Mouse (Mus musculus): ENCODE measurements around the gene Tmtc1.
A peak's percentile ranks its signal among the peaks of the same experiment; 100 is the strongest.

Gene Tmtc1

DNA sequence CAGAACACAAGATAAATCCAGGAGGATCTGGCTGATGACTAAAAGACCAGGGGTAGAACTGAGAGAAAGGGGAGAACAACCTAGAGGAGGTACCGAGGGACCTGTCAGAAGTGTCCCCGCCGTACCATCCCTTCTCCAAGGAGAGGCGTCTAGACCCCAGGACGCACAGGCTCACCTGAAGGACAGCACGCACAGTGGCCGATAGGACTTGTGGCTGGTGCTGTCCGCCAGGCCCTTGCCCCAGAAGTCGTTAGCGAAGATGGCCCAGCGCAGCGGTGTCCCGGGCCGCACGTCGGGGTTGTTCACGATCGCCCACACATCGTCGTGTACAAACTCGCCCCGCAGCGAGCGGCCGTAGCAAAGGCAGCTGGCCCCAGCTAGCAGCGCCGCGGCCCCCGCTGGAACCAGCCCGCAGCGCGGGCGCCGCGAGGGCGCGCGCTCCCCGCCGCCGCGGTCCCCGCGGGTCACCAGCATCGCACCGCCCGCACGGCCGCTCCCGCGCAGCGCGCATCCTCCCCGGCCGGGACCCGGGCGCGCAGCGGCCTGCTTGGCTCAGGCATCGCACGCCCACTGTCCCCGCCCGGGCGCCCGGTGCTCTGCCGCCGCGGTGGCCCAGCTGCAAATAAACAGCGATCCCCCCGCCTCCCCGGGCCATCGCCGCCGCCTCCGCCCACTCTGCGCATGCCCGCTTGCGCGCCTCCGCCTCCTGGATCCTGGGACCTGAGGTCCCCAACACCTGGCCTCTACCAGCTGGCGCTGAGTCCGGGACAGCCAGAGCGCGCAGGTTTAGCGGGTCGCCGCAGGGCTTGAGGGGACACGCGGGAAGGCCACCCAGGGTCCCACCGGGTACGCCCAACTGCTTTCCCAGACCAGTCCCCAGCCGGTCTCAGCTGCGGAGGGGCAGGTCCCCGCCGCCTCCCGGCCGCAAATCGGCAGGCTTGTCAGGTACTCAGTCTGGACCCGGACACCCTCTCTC is at the start of gene Tmtc1:
Gene Tmtc1 (minus strand): TSS at position 664 of the 976 bp plus-strand sequence.
- DNase-seq (ENCODE audit: low spot score) = peak; percentile 62

DNA sequence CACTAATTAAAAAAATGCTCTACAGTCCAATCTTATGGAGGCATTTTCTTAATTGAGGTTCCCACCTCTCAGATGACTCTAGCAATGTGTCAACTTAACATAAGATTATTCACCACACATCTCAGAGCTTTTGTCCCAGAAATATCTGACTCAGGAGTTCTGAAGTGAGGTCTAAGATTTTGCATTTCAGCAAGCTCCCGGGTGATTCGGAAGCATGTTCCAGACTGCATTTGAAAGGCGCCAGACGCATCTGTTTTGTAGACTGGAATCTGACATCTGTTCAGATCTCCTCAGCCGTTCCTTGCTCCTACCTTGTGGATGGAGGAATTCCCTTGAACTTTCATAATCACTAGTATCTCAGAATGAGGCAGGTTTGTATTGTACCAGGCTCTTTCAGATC is 47.7 kb upstream of the Tmtc1 start:
- DNase-seq (ENCODE audit: low spot score) = no peak

DNA sequence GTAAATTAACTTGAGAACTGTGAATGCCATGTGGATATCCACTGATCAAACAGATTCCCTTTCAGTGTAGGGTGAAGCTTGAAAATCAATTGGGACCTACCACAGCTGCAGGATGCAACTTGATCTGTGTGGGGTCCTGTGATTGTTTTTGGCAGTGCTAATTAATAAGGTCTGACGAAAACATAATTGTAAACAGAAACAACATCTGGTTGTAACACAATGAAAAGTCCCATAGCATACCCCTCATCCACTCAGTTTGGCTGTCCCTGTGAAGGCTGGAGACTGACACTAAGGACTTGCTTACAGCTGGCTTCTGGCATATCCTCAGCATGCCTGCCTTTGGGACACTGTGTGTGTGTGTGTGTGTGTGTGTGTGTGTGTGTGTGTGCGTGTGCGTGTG is 42.6 kb upstream of the Tmtc1 start:
- DNase-seq (ENCODE audit: low spot score) = no peak

DNA sequence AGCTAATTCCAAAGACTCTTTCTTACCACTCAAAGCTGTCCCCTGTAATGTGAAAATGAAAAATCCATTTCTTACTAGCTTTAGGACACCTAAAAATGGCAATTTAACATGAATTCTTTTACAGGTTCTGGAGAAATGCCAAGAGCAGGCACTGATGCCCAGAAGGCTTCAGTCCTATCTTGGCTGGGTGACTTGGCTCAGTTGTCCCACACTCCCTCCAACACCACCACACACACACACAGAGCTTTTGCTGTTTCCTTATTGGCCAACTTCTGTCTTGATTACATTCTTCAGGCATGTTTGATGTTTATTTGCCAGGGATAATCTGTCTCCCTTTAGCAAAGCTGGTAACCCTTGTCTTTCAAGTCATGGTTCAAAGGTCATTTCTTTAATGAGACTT is 37.7 kb upstream of the Tmtc1 start:
- DNase-seq (ENCODE audit: low spot score) = no peak

DNA sequence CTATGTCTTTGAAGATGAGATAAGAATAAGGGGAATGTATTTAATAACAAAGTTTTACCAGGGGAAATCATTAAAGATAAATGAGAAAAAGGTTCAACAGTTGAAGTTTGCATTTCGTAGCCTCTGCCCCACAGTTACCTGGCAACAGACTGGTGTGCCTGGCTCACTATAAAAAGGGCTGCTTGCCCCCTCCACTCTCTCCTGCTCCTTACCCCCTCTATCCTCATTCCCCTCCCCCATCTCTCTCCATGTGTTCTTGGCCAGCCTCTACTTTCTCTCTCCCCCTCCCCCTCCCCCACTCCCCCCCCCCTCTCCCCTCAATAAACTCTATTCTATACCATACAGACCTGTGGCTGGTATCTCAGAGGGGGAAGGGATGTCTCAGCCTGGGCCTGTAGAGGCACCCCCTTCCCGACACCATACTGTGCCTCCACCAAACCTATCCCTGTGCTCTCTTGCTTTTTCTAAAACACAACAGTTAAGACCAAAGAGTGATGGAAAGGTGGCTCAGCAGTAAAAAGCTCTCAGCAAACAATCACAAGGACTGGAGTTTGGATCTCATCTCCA is 35.6 kb upstream of the Tmtc1 start:
- DNase-seq (ENCODE audit: low spot score) = no peak

DNA sequence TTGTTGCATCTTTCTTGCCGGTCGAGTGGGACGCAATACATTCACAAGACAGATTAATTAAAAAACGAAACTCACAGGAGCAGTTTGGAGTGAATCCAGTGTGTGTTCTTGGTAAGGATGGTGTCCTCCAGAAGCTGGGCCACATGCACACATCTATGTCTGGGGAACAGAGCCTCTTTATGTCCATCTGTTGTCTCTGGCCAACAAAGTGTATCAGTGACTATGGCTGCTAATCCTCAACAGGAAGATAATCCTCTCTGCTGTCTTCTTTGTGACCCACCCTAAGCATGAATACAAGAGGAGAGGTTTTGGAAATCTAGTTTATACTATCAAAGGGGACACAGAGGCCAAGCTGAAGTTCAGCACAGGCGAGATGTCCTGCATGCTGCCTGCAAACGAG is 34.2 kb upstream of the Tmtc1 start:
- no peak for DNase-seq (ENCODE audit: low spot score)

DNA sequence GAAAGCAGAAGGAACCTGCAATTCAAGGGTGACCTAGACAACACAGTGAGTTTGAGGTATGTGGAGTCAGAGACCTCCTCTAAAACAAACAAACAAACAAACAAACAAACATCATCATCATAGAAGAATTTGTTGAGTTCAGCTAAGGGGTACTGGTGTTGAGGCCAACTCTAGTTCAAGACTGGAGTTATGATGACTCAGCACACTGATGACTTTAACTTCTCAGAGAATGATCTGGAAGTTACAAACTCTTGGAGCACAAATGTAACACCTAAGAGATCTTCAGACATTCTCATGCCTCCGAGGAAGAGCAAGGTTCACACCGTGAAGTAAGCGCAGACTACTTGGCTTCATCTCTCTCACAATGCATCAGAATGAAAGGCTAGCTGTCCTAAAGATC is 28.1 kb upstream of the Tmtc1 start:
- no peak for DNase-seq (ENCODE audit: low spot score)

DNA sequence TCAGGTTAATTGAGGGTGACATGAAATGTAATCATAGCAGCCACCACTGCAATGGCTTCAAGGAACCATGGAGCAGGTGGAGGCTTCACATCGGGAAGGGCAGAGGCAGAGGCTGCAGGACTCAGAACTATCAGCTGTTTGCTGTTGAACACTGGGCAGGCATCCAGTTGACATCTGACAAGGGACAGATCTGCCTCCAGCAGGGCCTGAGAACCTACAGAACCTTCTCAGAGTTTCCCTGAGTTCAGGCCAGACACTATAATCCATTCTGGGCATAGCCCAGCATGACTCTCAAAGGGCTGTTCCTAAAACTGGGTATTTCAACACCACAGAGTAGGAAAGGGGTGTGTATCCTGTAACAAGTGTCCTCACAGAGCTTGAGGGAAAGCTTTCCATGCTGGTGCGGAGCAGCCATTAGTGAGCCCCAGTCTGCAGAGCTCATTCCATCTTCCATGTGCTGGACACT is 23.8 kb upstream of the Tmtc1 start:
- DNase-seq (ENCODE audit: low spot score) = peak; percentile 15

DNA sequence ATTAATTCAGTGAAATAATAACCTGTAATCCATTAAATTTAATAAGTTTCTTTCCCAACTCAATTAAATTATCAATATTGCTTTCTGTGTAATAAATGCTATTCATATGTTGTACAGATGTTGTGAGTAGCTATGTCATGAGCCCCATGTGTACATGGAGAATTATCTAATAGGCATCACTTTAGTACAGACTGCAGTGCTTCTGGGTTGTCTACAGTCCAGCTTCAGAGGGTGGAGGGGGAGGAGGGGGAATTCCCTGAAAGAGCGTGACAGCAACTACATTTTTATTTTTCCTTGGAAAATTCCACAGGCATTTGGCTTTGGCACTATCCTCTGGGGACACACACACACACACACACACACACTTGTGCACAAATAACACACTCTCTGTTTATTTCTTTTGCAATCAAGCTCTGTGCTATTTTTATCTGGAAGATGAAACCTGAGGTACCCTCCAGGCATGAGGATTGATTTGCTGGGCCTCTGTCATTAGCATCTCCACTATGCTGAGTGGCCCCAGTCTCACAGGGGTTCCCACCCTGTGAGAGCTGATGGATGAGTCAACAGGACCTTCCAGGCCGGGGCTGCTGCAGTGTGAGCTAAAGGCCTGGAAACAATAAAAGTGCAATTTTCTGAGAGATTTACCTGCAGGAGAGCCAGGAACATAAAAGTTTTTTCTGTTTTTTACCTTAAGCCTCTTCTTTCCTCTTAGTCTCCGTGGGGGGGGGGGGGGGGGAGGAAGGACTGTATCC is 23.2 kb upstream of the Tmtc1 start:
- no peak for DNase-seq (ENCODE audit: low spot score)

DNA sequence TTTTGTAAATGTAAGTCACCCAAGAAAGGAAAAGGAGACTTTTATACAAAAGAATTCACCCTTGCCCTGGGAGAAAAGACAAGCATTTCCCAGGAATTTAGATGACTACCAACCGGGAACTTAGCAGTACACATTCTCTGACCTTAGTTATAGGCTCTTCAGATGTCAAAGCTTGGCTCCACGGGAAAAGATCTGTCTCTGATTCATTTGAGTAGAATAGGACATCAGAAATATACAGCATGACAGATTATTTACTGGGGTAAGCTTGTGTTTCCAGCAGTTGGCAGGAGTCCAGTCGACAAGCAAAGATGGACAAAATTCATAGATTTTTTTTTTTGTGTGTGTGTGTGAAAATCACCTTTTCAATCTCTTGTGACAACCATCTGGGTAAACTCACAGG is 15.4 kb upstream of the Tmtc1 start:
- DNase-seq (ENCODE audit: low spot score) = no peak

DNA sequence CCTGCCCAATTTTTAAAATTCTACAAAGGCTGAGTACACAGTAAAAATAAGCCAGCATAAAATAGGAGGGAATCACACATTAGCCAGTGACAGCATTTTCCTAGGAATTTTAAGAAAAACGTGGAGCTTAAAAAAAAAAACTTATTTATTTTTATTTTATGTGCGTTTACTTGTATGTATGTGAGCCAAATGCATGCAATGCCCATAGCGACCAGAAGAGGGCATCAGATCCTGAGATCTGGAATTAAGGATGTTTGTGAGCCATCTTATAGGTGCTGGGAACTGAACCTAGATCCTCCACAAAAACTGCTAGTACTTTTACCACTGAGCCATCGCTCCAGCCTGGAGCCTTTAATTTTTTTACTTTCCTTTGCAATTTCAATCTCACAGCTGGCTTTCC is 11.3 kb upstream of the Tmtc1 start:
- DNase-seq (ENCODE audit: low spot score) = no peak

DNA sequence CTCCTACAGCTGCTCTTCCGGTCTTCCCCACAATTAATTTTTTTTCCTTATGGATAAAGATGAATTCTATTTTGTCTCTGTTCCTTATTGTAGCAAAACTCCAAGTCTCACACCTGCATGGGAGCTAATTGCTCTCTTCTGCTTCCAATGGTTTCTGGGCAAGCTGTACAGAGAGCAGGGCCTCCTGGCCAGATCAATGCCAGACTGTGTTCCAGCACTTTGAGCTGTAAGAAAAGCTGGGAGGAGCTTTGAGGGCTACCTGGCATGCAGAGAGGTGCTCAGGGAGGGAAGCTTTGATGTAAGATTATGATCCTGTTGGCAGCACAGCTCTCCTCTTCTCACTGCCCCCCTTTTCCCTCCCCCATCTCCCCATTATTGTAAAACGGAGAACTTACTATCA is 10.6 kb upstream of the Tmtc1 start:
- no peak for DNase-seq (ENCODE audit: low spot score)

DNA sequence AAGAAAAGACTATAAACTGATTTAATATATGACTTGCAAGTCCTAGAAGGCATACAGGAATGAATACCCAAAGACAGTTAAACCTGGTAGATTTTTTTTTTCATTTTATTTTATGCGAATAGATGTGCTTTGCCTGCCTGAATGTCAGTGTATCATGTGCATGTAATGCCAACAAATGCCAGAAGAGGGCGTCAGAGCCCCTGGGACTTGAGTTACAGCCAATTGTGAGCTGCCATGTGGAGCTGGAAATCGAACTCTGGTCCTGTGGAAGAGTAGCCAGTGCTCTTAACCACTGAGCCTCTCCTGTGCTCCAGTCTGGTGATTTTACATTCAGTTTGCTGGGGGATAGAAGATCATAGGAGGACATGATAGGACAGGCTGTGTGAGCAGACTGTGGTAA is 4.0 kb upstream of the Tmtc1 start:
- DNase-seq (ENCODE audit: low spot score) = no peak

DNA sequence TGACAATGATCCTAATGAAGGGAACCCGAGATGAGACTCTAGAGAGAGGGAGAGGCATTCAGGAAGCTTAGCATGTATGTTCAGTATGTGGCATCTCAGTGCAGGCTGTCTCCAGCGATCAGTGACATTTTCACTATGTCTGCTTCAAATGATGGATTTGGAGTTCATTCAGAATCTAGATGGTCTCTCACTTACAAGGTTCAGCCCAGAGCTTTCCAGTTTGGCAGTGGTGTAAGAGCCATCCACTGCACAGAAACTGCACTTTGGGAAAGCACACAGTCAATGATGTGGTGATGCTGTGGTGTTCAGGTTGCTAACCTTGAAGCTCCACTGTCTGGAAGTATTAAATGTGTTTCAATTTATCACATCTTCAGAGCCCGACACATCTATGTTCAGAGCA is 1.9 kb upstream of the Tmtc1 start:
- DNase-seq (ENCODE audit: low spot score) = no peak

DNA sequence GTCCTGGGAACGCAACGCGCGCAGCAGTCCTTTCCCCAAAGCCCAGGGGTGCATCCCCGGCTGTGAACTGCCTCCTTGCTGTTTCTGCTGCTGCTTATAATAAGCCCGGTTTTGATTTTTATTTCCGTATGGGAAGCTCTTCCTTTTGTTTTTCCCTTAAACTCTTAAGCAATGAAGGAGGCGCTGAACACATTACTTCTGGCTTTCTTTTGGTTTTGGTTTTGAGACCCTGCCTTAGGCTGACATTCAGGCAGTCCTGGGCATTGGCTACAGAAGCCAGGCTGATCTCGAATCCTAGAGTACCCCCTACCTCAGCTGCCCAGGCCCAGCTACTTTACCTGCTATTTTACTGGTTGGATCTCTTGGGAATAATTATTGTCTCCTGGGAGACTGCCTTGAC is 607 bp upstream of the Tmtc1 start:
- no peak for DNase-seq (ENCODE audit: low spot score)

DNA sequence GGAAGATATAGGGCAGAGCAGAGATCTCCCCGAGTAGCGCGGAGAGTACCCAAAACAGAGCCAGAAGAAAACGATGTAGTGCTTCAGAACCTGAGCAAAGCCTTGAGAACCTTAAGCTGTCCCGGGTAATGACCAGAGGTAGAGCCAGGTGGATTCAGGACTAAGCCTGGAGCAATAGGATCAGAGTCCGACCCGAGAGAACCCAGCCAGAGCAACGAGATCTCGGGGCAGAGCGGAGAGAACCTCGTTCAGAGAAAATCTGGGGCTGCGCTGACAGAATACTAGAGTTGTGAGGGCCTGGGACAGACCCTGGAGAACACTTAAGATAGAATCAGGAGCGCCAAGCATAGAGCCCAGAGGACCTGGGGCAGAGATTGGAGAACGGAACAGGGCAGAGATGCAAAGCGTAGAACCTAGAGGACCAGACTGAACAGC is 881 bp downstream of the Tmtc1 start:
- DNase-seq (ENCODE audit: low spot score) = no peak

DNA sequence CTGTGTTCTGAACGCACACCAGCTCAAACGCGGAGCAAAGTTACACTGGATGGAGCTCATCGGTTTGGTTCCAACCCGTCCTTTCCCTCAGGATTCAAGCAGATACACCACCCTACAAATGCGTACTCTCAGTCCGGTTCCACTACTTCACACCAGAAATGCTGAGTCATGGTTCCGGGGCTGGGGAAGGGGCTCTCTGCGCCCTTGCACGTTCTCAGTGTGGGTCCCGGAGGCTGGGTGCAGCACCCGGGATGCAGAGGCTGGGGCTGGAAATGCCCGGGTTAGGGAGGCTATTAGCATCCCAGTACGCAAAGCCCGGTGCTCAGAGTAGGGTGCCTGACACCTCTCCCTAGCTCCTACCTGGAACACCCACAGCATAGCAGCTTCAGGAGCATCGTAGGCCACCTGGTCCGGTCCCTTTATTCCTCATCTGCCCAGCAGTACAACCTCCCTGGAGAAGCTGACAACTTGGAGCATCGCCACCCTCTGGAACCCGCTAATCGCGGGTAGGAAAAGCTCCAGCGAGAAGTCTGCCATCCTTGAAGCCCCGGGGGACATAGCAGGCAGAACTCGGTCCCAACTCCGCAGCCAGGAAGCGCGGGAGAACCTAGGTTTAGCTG is 1.4 kb downstream of the Tmtc1 start:
- DNase-seq (ENCODE audit: low spot score) = peak; percentile 8

DNA sequence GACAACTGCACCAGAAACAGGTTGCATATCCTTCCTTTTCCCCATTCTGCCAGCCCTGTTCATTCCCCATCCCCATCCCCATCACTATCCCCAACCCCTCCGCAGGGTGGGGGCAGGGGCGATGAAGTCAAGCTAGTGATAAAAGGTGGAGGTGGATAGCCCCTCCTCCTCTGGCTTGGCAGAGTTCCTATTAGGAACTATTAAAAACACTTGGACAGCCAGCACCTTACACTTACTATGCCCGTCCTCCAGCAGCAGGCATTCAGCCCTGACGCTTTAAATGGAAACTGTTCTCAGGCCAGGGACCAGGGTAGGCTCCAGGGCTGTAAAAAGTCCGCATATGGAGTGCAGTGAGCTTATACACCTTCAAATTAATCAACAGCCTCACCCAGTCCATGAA is 2.3 kb downstream of the Tmtc1 start:
- no peak for DNase-seq (ENCODE audit: low spot score)

DNA sequence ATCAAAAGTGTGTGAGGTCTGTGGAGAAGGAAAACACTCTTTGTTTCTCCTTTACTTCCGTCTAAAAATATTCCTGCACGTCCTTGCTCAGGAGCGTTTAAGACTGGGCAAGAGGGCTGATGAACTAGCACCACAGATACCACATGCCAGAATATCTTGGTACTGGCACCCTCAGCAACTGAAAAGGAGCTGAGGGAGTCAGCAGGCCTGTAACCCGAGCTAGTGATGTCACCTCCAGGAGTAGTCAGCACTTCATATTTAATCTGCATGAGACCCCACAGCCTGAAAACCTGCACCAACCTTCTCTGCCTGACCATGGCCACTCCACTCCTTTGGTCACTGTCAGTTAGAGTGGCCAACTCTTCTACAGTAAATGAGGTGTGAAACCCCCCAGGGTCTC is 5.1 kb downstream of the Tmtc1 start:
- DNase-seq (ENCODE audit: low spot score) = no peak

DNA sequence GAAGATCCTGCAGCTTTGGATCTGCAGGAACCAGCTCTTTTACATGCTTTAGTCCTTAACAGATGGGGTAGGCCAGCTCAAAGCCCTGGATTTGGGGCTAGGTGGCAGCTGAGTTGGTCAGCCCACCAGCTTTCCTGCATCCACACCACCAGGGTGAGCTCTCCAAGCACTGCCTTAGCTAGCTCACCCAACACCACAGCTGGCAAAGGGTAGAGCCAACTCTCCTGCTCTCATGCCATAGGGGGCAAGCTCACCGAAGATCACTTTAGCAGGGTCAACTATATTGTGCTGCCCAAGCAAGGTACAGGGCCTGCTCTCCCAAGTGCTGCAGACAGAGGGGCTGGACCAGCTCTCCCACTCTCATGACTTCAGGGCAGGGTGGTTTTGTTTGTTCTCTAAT is 6.6 kb downstream of the Tmtc1 start:
- DNase-seq (ENCODE audit: low spot score) = no peak

DNA sequence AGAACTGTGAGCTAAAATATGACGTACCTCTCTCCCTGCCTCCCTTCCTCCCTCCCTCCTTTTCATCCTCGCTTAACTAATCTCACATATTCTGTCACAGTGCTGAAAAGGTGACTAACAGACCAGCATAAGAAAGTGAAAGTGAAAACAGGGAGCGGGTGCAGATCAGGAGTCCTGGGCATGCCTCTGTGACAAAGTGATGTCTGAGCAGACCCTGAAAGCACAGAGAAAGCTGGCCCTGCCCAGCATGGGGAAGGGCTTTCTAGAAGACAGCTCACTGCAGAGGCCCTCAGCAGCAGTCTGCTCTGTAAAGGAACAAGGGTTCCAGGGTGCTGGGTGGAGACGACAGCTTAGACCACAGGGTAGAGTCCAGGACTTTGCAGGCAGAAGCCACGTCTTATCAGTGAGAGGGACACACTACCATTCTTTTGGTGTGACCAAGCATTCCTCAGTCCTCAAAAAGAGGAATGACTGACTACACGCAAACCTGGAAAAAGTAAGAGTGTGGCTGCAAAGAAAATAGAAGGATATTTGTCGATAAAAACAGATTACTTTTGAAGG is 7.7 kb downstream of the Tmtc1 start:
- no peak for DNase-seq (ENCODE audit: low spot score)

DNA sequence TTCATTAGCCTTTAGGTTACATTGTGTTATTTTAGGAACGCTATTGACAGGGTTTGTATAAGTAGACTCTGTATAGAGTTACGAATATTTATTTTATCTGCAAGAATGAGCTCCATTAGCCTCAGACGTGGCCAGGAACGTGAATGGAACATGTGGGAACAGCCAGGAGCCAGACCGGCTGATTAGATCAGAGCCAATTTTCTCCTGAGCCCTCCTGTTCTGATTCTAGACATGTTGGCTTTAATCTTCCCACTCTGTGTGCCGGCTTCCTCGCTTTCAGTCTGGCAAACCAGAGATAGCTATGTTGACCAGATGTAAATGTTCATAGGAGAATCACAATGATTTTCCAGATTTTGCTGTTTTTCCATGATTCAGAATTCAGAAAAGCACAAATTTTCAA is 22.6 kb downstream of the Tmtc1 start:
- DNase-seq (ENCODE audit: low spot score) = no peak
